Mouse (Mus musculus) lung, embryonic 15.5 days (tissue): ENCODE data around the gene Mettl1. TPM values are rescaled to one million over a fixed set of nuclear protein-coding genes. Genes with fewer than 3 reads are reported as not detected.

Experiments used
- ATAC-seq: fragments of 200-750 bp; cut with Nextera tagmentation; 2 replicates; pipeline ENCODE4 v1.8.0; 2017; ENCODE audit warnings: moderate number of reproducible peaks, borderline replicate concordance; ENCODE audit not compliant: low FRiP score, low TSS enrichment; ENCODE audit errors: extremely low read depth
- H3K27ac ChIP-seq: fragments of 300-500 bp; sonication (generic); 2 replicates; pipeline ENCODE4 v1.5.1; 2015; ENCODE audit warnings: moderate library complexity, mild to moderate bottlenecking, inconsistent platforms
- H3K27me3 ChIP-seq: fragments of 300-500 bp; sonication (generic); 2 replicates; pipeline ENCODE4 v1.6.1; 2015; ENCODE audit warnings: inconsistent platforms
- H3K36me3 ChIP-seq: fragments of 300-500 bp; sonication (generic); 2 replicates; pipeline ENCODE4 v1.6.1; 2015; ENCODE audit warnings: inconsistent platforms
- H3K4me1 ChIP-seq: fragments of 300-500 bp; sonication (generic); 2 replicates; pipeline ENCODE4 v1.6.1; 2015; ENCODE audit warnings: inconsistent platforms
- H3K4me2 ChIP-seq: fragments of 300-500 bp; sonication (generic); 2 replicates; pipeline ENCODE4 v1.6.1; 2015; ENCODE audit warnings: inconsistent platforms, mild to moderate bottlenecking, moderate library complexity
- H3K4me3 ChIP-seq: fragments of 300-500 bp; sonication (generic); 2 replicates; pipeline ENCODE4 v1.5.1; 2015; ENCODE audit warnings: mild to moderate bottlenecking, inconsistent platforms
- H3K9ac ChIP-seq: fragments of 300-500 bp; sonication (generic); 2 replicates; pipeline ENCODE4 v1.6.1; 2015; ENCODE audit warnings: inconsistent platforms
- H3K9me3 ChIP-seq: fragments of 300-500 bp; sonication (generic); 2 replicates; pipeline ENCODE4 v1.6.1; 2016; ENCODE audit warnings: inconsistent platforms
- WGBS: fragments of 180-500 bp; shearing (Covaris S2); methylation state at CpG from one replicate; pipeline ENCODE4 v1.1.7; 2015; 5-methylcytosine and 5-hydroxymethylcytosine counted together
- polyA plus RNA-seq: library from polyadenylated mRNA; unstranded; fragments of >200 nt; fragmentation: Nextera tagmentation; extraction: Ambion mirVana; gene quantifications from 2 replicates; pipeline ENCODE4 v1.2.1, GENCODE M21; 2015

Mettl1 gene
- 45.8 and 49.6 TPM in 2 replicates for polyA plus RNA-seq

- Histone ChIP-seq H3K27me3 (no peaks in the 10 kb centered on the region), H3K36me3 (peaks cover 4% of the 10 kb centered on the region; the same call in 1 of the 2 replicates), H3K4me1 (peaks cover 13% of the 10 kb centered on the region), H3K4me2 (peak within 1 kb of the TSS; percentile 97), H3K4me3 (peak within 1 kb of the TSS; percentile 82), H3K27ac (peak within 1 kb of the TSS; percentile 81), H3K9ac (peak within 1 kb of the TSS; percentile 62), H3K9me3 (no peaks in the 10 kb centered on the region)
- peak; percentile 69 for ATAC-seq
- under 1% methylated on average over 28 of the region's 28 CpGs for WGBS
These were observed at the start of gene Mettl1, which contains the start of gene Eef1akmt3 for GRCm38 (mm10) chr10:127041274-127041766. TSS of gene Mettl1 (plus strand) at chr10:127041414. TSS of gene Eef1akmt3 (minus strand) at chr10:127041513.

GRCm38 (mm10) chr10:126991676-126992075, 49.5 kb upstream of the Mettl1 start:
- Histone ChIP-seq H3K4me1 (peaks cover 41% of the 10 kb centered on the region), H3K9ac (no peak overlapping the region), H3K4me2 (no peak overlapping the region), H3K4me3 (no peak overlapping the region), H3K27ac (no peak overlapping the region), H3K9me3 (no peaks in the 10 kb centered on the region), H3K36me3 (peaks cover 46% of the 10 kb centered on the region), H3K27me3 (no peaks in the 10 kb centered on the region)
- WGBS: 68% methylated on average over 3 of the region's 3 CpGs
- ATAC-seq: no peak

DNA sequence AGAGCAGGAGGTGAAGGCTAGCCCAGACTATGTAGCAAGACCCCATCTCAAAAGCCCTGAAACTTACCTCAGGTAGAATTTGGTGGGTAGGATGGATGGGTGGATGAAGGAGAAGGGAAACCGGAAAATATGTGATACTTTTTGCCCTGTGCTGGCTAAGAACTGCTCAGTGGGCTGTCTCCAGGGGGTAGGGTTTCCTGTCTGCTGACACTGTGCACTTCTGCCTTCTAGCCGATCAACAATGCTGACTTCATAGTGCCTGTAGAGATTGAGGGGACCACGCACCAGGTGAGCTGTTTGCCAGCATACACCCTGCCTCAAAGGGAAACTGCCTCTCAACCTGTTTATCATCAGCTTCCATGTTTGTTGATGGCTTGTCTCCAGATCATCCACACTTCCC, 47.6 kb upstream of the Mettl1 start:
- 84% methylated on average over 3 of the region's 3 CpGs for WGBS
- Histone ChIP-seq H3K36me3 (peaks cover 61% of the 10 kb centered on the region), H3K4me1 (peaks cover 22% of the 10 kb centered on the region), H3K4me2 (no peak overlapping the region), H3K9ac (no peak overlapping the region), H3K4me3 (no peak overlapping the region), H3K9me3 (no peaks in the 10 kb centered on the region), H3K27ac (no peak overlapping the region), H3K27me3 (no peaks in the 10 kb centered on the region)
- no peak for ATAC-seq

DNA sequence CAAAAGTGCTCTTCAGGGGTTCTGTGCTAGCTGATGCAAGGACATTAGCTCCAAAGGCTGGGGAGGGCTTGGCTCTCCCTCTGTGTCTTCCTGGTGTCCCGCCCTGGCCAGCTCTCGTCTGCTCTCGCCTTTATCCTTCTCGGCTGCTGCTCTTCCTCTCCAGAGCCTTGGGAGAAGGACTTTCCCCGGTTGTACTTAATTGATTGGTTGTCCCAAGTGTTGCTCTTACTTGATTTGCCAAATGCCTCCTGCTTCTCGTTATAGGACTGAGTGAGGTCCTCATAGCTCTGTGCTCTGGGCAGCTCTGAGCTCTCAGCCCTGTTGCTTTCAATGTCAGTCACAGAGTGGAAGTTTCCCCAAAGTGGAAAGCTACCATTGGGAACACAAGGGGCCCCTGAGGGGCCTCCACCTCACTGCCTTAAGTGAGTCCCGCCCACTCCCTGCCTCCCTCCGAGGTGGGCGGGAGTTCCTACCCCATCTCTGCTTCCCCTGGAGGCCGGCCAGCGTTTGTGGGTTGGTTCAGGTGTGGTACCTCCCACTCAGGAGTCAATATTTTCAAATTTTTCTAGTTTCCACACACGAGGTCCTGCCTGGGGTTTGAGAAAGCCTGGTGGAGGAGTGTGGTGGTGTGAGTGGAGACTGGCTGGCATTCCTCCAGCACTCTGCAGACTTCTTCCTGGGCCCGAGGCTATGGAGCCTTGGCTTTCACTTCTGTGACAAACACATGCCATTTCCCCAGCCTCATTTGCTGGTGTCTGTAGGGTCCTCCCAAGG, 43.7 kb upstream of the Mettl1 start:
- no peak overlapping the region for H3K27ac ChIP-seq
- no peak overlapping the region for H3K9ac ChIP-seq
- H3K36me3 ChIP-seq: peaks cover 58% of the 10 kb centered on the region
- no peak overlapping the region for H3K4me3 ChIP-seq
- H3K27me3 ChIP-seq: no peaks in the 10 kb centered on the region
- 0 out of 2 replicates have a peak, but pooled peaks cover 4% of the 10 kb centered on the region for H3K4me1 ChIP-seq
- 55% methylated on average over 13 of the region's 13 CpGs for WGBS
- ATAC-seq: no peak
- no peaks in the 10 kb centered on the region for H3K9me3 ChIP-seq
- no peak overlapping the region for H3K4me2 ChIP-seq

DNA sequence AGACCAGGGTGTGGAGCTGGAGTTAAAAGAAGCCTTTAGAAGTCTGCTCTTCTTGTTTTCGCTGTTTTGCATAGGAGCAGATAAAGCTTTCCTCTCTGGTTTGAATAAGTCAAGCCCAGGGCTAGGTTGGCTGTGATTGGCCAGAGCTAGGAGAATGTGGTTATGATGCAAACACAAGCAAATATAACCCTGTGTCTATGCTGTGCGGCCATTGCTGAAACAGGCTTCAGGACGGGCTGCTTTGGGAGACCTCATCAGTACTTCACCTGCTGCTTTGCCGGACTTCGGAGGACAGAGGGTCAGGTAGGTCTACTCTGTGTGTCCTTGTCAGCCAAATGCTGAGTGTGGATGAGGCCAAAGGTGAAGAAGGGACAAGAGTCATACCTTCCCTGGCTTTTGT, 40.7 kb upstream of the Mettl1 start, which contains the start of gene Avil:
Gene Avil (plus strand): TSS at position 181 of the 400 bp plus-strand sequence.
- no peak within 1 kb of the TSS for H3K27ac ChIP-seq
- ATAC-seq: no peak
- no peak within 1 kb of the TSS for H3K9ac ChIP-seq
- 83% methylated on average over 5 of the region's 5 CpGs for WGBS
- H3K4me2 ChIP-seq: no peak within 1 kb of the TSS
- no peaks in the 10 kb centered on the region for H3K27me3 ChIP-seq
- no peak within 1 kb of the TSS for H3K4me3 ChIP-seq
- no peaks in the 10 kb centered on the region for H3K9me3 ChIP-seq
- 0 out of 2 replicates have a peak, but pooled peaks cover 4% of the 10 kb centered on the region for H3K4me1 ChIP-seq
- H3K36me3 ChIP-seq: peaks cover 28% of the 10 kb centered on the region

DNA sequence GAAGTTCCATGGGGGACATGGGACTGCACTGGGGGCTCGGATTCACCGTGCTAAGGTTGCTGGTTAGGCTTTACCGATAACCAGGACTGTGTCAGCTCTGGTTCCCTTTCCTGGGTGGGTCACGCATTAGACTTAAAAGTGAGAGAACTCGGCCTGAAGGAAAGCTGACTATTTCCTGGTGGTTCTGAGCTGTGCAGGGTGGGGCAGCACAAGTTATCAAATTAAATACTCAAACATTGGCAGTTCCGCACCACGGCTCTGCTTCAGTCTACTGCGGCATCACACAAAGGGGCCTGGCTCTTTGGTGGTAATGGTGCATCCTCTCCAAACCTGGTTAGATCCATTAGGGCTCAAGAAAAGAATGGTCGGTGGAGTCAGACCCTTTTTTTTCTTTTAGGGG, 39.9 kb upstream of the Mettl1 start:
- WGBS: 81% methylated on average over 9 of the region's 9 CpGs
- Histone ChIP-seq H3K27ac (no peak overlapping the region), H3K4me2 (no peak overlapping the region), H3K36me3 (peaks cover 24% of the 10 kb centered on the region), H3K4me3 (no peak overlapping the region), H3K9ac (no peak overlapping the region), H3K4me1 (0 out of 2 replicates have a peak, but pooled peaks cover 4% of the 10 kb centered on the region), H3K27me3 (no peaks in the 10 kb centered on the region), H3K9me3 (no peaks in the 10 kb centered on the region)
- ATAC-seq: no peak

GRCm38 (mm10) chr10:127002056-127002455, 39.2 kb upstream of the Mettl1 start:
- no peak overlapping the region for H3K4me3 ChIP-seq
- no peak overlapping the region for H3K4me2 ChIP-seq
- no peak for ATAC-seq
- H3K27ac ChIP-seq: no peak overlapping the region
- no peak overlapping the region for H3K9ac ChIP-seq
- 0 out of 2 replicates have a peak, but pooled peaks cover 4% of the 10 kb centered on the region for H3K4me1 ChIP-seq
- WGBS: 82% methylated on average over 1 of the region's 1 CpGs
- H3K9me3 ChIP-seq: no peaks in the 10 kb centered on the region
- H3K27me3 ChIP-seq: no peaks in the 10 kb centered on the region
- peaks cover 24% of the 10 kb centered on the region for H3K36me3 ChIP-seq

- Histone ChIP-seq H3K36me3 (peaks cover 17% of the 10 kb centered on the region), H3K9ac (no peak overlapping the region), H3K27ac (no peak overlapping the region), H3K4me2 (no peak overlapping the region), H3K27me3 (no peaks in the 10 kb centered on the region), H3K9me3 (no peaks in the 10 kb centered on the region), H3K4me3 (no peak overlapping the region), H3K4me1 (0 out of 2 replicates have a peak, but pooled peaks cover 4% of the 10 kb centered on the region)
- ATAC-seq: no peak
- WGBS: 80% methylated on average over 5 of the region's 5 CpGs
These were observed 38.4 kb upstream of the Mettl1 start for GRCm38 (mm10) chr10:127002765-127003164.

DNA sequence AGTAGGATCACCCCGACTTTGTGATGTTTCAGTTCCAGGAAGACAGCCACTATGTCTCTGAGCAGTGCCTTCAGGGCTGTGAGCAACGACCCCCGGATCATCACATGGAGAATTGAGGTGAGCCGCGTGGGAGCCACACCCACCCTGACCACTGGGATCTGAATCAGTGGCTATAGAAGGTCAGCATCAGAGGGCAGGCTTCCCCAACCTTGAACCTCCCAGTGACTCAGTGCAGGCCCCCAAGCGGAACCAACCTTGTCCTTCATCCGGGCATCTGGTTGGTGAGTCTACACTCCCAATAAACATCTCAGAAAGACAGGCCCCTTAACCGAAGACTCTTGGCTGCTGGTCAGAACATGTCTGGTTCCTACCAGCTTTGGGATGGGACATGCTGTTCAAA, 37.9 kb upstream of the Mettl1 start:
- no peak overlapping the region for H3K27ac ChIP-seq
- no peak overlapping the region for H3K4me3 ChIP-seq
- ATAC-seq: no peak
- peaks cover 12% of the 10 kb centered on the region for H3K36me3 ChIP-seq
- H3K9me3 ChIP-seq: no peaks in the 10 kb centered on the region
- H3K27me3 ChIP-seq: no peaks in the 10 kb centered on the region
- 0 out of 2 replicates have a peak, but pooled peaks cover 4% of the 10 kb centered on the region for H3K4me1 ChIP-seq
- WGBS: 86% methylated on average over 8 of the region's 8 CpGs
- H3K9ac ChIP-seq: no peak overlapping the region
- no peak overlapping the region for H3K4me2 ChIP-seq

- H3K27me3 ChIP-seq: no peaks in the 10 kb centered on the region
- no peak overlapping the region for H3K27ac ChIP-seq
- WGBS: 75% methylated on average over 7 of the region's 7 CpGs
- H3K4me3 ChIP-seq: no peak overlapping the region
- H3K9ac ChIP-seq: no peak overlapping the region
- ATAC-seq: no peak
- peaks cover 7% of the 10 kb centered on the region for H3K36me3 ChIP-seq
- no peaks in the 10 kb centered on the region for H3K9me3 ChIP-seq
- H3K4me1 ChIP-seq: 0 out of 2 replicates have a peak, but pooled peaks cover 4% of the 10 kb centered on the region
- no peak overlapping the region for H3K4me2 ChIP-seq
These were observed 37.4 kb upstream of the Mettl1 start for GRCm38 (mm10) chr10:127003806-127004205.

GRCm38 (mm10) chr10:127016488-127016887, 24.7 kb upstream of the Mettl1 start:
- no peak overlapping the region for H3K9ac ChIP-seq
- H3K4me2 ChIP-seq: no peak overlapping the region
- H3K9me3 ChIP-seq: no peaks in the 10 kb centered on the region
- no peaks in the 10 kb centered on the region for H3K4me1 ChIP-seq
- H3K27ac ChIP-seq: no peak overlapping the region
- 57% methylated on average over 5 of the region's 5 CpGs for whole genome bisulfite sequencing
- H3K4me3 ChIP-seq: no peak overlapping the region
- H3K27me3 ChIP-seq: no peaks in the 10 kb centered on the region
- H3K36me3 ChIP-seq: no peaks in the 10 kb centered on the region
- no peak for ATAC-seq

- Histone ChIP-seq H3K4me2 (no peak overlapping the region), H3K27me3 (no peaks in the 10 kb centered on the region), H3K4me3 (no peak overlapping the region), H3K9me3 (no peaks in the 10 kb centered on the region), H3K36me3 (peaks cover 5% of the 10 kb centered on the region), H3K9ac (no peak overlapping the region), H3K4me1 (no peaks in the 10 kb centered on the region), H3K27ac (no peak overlapping the region)
- no peak for ATAC-seq
- 18% methylated on average over 2 of the region's 2 CpGs for WGBS
These were observed 24.1 kb upstream of the Mettl1 start for GRCm38 (mm10) chr10:127017071-127017470.
